Mouse (Mus musculus) hindbrain, embryonic 10.5 days (tissue): ENCODE data around the gene Camta1. TPM values are rescaled to one million over a fixed set of nuclear protein-coding genes. Genes with fewer than 3 reads are reported as not detected.

Experiments used
- DNase-seq: peaks from one replicate; pipeline ENCODE4 v3.0.0-alpha.2; 2017; ENCODE audit warnings: low spot score
- H3K27ac ChIP-seq: fragments of 300-500 bp; sonication (generic); 2 replicates; pipeline ENCODE4 v1.5.1; 2016; ENCODE audit warnings: mild to moderate bottlenecking, moderate library complexity
- H3K27me3 ChIP-seq: fragments of 300-500 bp; sonication (generic); 2 replicates; pipeline ENCODE4 v1.6.1; 2016; ENCODE audit warnings: mild to moderate bottlenecking; ENCODE audit not compliant: poor library complexity, insufficient read depth, severe bottlenecking
- H3K36me3 ChIP-seq: fragments of 300-500 bp; sonication (generic); 2 replicates; pipeline ENCODE4 v1.6.1; 2016; ENCODE audit warnings: mild to moderate bottlenecking, moderate library complexity
- H3K4me1 ChIP-seq: fragments of 300-500 bp; sonication (generic); replicated peaks from 2 replicates; pipeline ENCODE4 v1.6.1; 2016; ENCODE audit warnings: mild to moderate bottlenecking
- H3K4me3 ChIP-seq: fragments of 300-500 bp; sonication (generic); 2 replicates; pipeline ENCODE4 v1.5.1; 2016; ENCODE audit warnings: mild to moderate bottlenecking, moderate library complexity
- H3K9me3 ChIP-seq: fragments of 300-500 bp; sonication (generic); 2 replicates; pipeline ENCODE4 v1.6.1; 2016; ENCODE audit warnings: mild to moderate bottlenecking, moderate library complexity
- WGBS: fragments of 180-500 bp; shearing (Covaris S2); methylation state at CpG from one replicate; pipeline ENCODE4 v1.1.7; 2016; 5-methylcytosine and 5-hydroxymethylcytosine counted together
- polyA plus RNA-seq: library from polyadenylated mRNA; unstranded; fragments of >200 nt; fragmentation: Nextera tagmentation; extraction: Ambion mirVana; gene quantifications from 2 replicates; pipeline ENCODE4 v1.2.1, GENCODE M21; 2016

The Camta1 gene
- polyA plus RNA-seq, 1 experiment from 2014 or later = 140 TPM

GRCm38 (mm10) chr4:151385985-151386700, 475.5 kb downstream of the Camta1 start:
- Histone ChIP-seq H3K27ac (peak overlapping the region; percentile 89), H3K9me3 (no peaks in the 10 kb centered on the region), H3K4me1 (peaks cover 24% of the 10 kb centered on the region), H3K27me3 (peaks cover 19% of the 10 kb centered on the region), H3K4me3 (peak overlapping the region; percentile 57), H3K36me3 (no peaks in the 10 kb centered on the region)
- no peak for DNase-seq
- 13% methylated on average over 12 of the region's 12 CpGs for WGBS

GRCm38 (mm10) chr4:151377731-151378130, 483.9 kb downstream of the Camta1 start:
- no peak overlapping the region for H3K27ac ChIP-seq

GRCm38 (mm10) chr4:151376234-151376633, 485.4 kb downstream of the Camta1 start:
- H3K27ac ChIP-seq = no peak overlapping the region

More at GRCm38 (mm10) chr4:151377731-151378130, 483.9 kb downstream of the Camta1 start:
- Histone ChIP-seq H3K4me3 (no peak overlapping the region), H3K9me3 (no peaks in the 10 kb centered on the region), H3K27me3 (no peaks in the 10 kb centered on the region; the same call in 1 of the 2 replicates), H3K36me3 (no peaks in the 10 kb centered on the region), H3K4me1 (peaks cover 7% of the 10 kb centered on the region; the same call in 1 of the 2 replicates)
- no peak for DNase-seq
- 53% methylated on average over 1 of the region's 1 CpGs for WGBS

GRCm38 (mm10) chr4:151372855-151373566, 488.7 kb downstream of the Camta1 start:
- H3K4me3 ChIP-seq = no peak overlapping the region
- no peaks in the 10 kb centered on the region; the same call in 1 of the 2 replicates for H3K27me3 ChIP-seq
- peaks cover 11% of the 10 kb centered on the region; the same call in 1 of the 2 replicates for H3K4me1 ChIP-seq
- WGBS = 64% methylated on average over 12 of the region's 12 CpGs
- no peak for DNase-seq
- H3K36me3 ChIP-seq = no peaks in the 10 kb centered on the region
- no peaks in the 10 kb centered on the region for H3K9me3 ChIP-seq
- H3K27ac ChIP-seq = no peak overlapping the region

More at GRCm38 (mm10) chr4:151376234-151376633, 485.4 kb downstream of the Camta1 start:
- no peaks in the 10 kb centered on the region for H3K9me3 ChIP-seq
- no peak overlapping the region for H3K4me3 ChIP-seq
- H3K4me1 ChIP-seq = peaks cover 8% of the 10 kb centered on the region; the same call in 1 of the 2 replicates
- H3K27me3 ChIP-seq = no peaks in the 10 kb centered on the region; the same call in 1 of the 2 replicates
- no peaks in the 10 kb centered on the region for H3K36me3 ChIP-seq
- DNase-seq = no peak
- WGBS = 83% methylated on average over 26 of the region's 26 CpGs

GRCm38 (mm10) chr4:151366941-151367545, 494.6 kb downstream of the Camta1 start:
- H3K9me3 ChIP-seq = no peaks in the 10 kb centered on the region
- no peaks in the 10 kb centered on the region for H3K36me3 ChIP-seq
- no peak overlapping the region for H3K27ac ChIP-seq
- H3K4me3 ChIP-seq = no peak overlapping the region
- no peak for DNase-seq
- H3K27me3 ChIP-seq = no peaks in the 10 kb centered on the region
- 68% methylated on average over 14 of the region's 14 CpGs for WGBS
- peaks cover 5% of the 10 kb centered on the region; the same call in 1 of the 2 replicates for H3K4me1 ChIP-seq

- H3K36me3 ChIP-seq = no peaks in the 10 kb centered on the region
- H3K4me3 ChIP-seq = no peak overlapping the region
- no peak for DNase-seq
- WGBS = 78% methylated on average over 20 of the region's 20 CpGs
- peaks cover 19% of the 10 kb centered on the region for H3K4me1 ChIP-seq
- no peak overlapping the region for H3K27ac ChIP-seq
- no peaks in the 10 kb centered on the region for H3K9me3 ChIP-seq
- no peaks in the 10 kb centered on the region for H3K27me3 ChIP-seq
These were observed 500.6 kb downstream of the Camta1 start for GRCm38 (mm10) chr4:151360976-151361673.

- H3K36me3 ChIP-seq = no peaks in the 10 kb centered on the region
- 0 out of 2 replicates have a peak overlapping the region, but pooled peaks have one; percentile 10 for H3K27ac ChIP-seq
- H3K27me3 ChIP-seq = no peaks in the 10 kb centered on the region
- peaks cover 31% of the 10 kb centered on the region for H3K4me1 ChIP-seq
- WGBS = 68% methylated on average over 12 of the region's 12 CpGs
- no peak for DNase-seq
- no peaks in the 10 kb centered on the region for H3K9me3 ChIP-seq
- no peak overlapping the region for H3K4me3 ChIP-seq
These were observed 506.2 kb downstream of the Camta1 start for GRCm38 (mm10) chr4:151355505-151355904.

- H3K27me3 ChIP-seq = no peaks in the 10 kb centered on the region
- 80% methylated on average over 2 of the region's 2 CpGs for WGBS
- no peak for DNase-seq
These were observed 508.9 kb downstream of the Camta1 start for GRCm38 (mm10) chr4:151352791-151353190.

GRCm38 (mm10) chr4:151352249-151352648, 509.4 kb downstream of the Camta1 start:
- 0 out of 2 replicates have a peak, but pooled peaks cover 2% of the 10 kb centered on the region for H3K27me3 ChIP-seq
- no peak for DNase-seq
- 89% methylated on average over 4 of the region's 4 CpGs for WGBS
- no peak overlapping the region for H3K27ac ChIP-seq
- no peaks in the 10 kb centered on the region for H3K9me3 ChIP-seq
- peaks cover 31% of the 10 kb centered on the region for H3K4me1 ChIP-seq
- H3K36me3 ChIP-seq = no peaks in the 10 kb centered on the region
- no peak overlapping the region for H3K4me3 ChIP-seq

More at GRCm38 (mm10) chr4:151352791-151353190, 508.9 kb downstream of the Camta1 start:
- H3K27ac ChIP-seq = no peak overlapping the region
- H3K4me3 ChIP-seq = no peak overlapping the region
- H3K9me3 ChIP-seq = no peaks in the 10 kb centered on the region
- no peaks in the 10 kb centered on the region for H3K36me3 ChIP-seq
- H3K4me1 ChIP-seq = peaks cover 31% of the 10 kb centered on the region

- Histone ChIP-seq H3K27me3 (0 out of 2 replicates have a peak, but pooled peaks cover 5% of the 10 kb centered on the region), H3K36me3 (no peaks in the 10 kb centered on the region), H3K4me3 (no peak overlapping the region), H3K27ac (no peak overlapping the region), H3K9me3 (no peaks in the 10 kb centered on the region), H3K4me1 (peaks cover 33% of the 10 kb centered on the region)
- DNase-seq = no peak
- 67% methylated on average over 12 of the region's 12 CpGs for WGBS
These were observed 509.9 kb downstream of the Camta1 start for GRCm38 (mm10) chr4:151351757-151352156.

- DNase-seq = no peak
- Histone ChIP-seq H3K4me1 (peaks cover 28% of the 10 kb centered on the region), H3K4me3 (no peak overlapping the region), H3K27ac (no peak overlapping the region), H3K9me3 (no peaks in the 10 kb centered on the region), H3K36me3 (no peaks in the 10 kb centered on the region), H3K27me3 (0 out of 2 replicates have a peak, but pooled peaks cover 5% of the 10 kb centered on the region)
- 94% methylated on average over 6 of the region's 6 CpGs for WGBS
These were observed 514.1 kb downstream of the Camta1 start for GRCm38 (mm10) chr4:151347620-151348019.

- Histone ChIP-seq H3K9me3 (no peaks in the 10 kb centered on the region), H3K4me1 (peaks cover 23% of the 10 kb centered on the region), H3K4me3 (no peak overlapping the region), H3K27me3 (0 out of 2 replicates have a peak, but pooled peaks cover 5% of the 10 kb centered on the region), H3K27ac (no peak overlapping the region), H3K36me3 (no peaks in the 10 kb centered on the region)
- no peak for DNase-seq
- 89% methylated on average over 12 of the region's 12 CpGs for WGBS
These were observed 515.0 kb downstream of the Camta1 start for GRCm38 (mm10) chr4:151346673-151347072.
